Mouse (Mus musculus) liver, embryonic 14.5 days (tissue): ENCODE results near the gene Krt10. TPM values are rescaled to one million over a fixed set of nuclear protein-coding genes. Genes with fewer than 3 reads are reported as not detected.

Source experiments
- ATAC-seq: fragments of 200-750 bp; cut with Nextera tagmentation; 2 replicates; pipeline ENCODE4 v1.8.0; 2017; ENCODE audit warnings: moderate number of reproducible peaks, mild to moderate bottlenecking, moderate library complexity; ENCODE audit not compliant: insufficient read depth
- DNase-seq, 3 experiments: peaks; one replicate each; pipeline ENCODE4 v3.0.0-alpha.2; 2012 to 2013; ENCODE audit warnings: low read depth in 3 of 3, low spot score in 3 of 3
- H3K27ac ChIP-seq: fragments of 300-500 bp; sonication (generic); 2 replicates; pipeline ENCODE4 v1.5.1; 2014; ENCODE audit warnings: moderate library complexity, mild to moderate bottlenecking, control low read depth, inconsistent platforms
- H3K27me3 ChIP-seq: fragments of 300-500 bp; sonication (generic); 2 replicates; pipeline ENCODE4 v1.6.1; 2014; ENCODE audit warnings: mild to moderate bottlenecking, low read length, moderate library complexity; ENCODE audit not compliant: control insufficient read depth, insufficient read depth
- H3K36me3 ChIP-seq: fragments of 300-500 bp; sonication (generic); replicated peaks from 2 replicates; pipeline ENCODE4 v1.6.1; 2014; ENCODE audit warnings: low read depth; ENCODE audit not compliant: control insufficient read depth, insufficient read depth
- H3K4me1 ChIP-seq, 2 experiments: fragments of 200-500 bp in 1 of 2; fragments of 300-500 bp in 1 of 2; sonication (generic) in 1 of 2; replicated peaks; 2 replicates each; pipeline ENCODE4 v1.6.1; 2012 to 2014; ENCODE audit warnings: antibody characterized with exemption in 1 of 2, inconsistent platforms in 1 of 2, low read length in 1 of 2; ENCODE audit not compliant: control insufficient read depth in 2 of 2, insufficient read depth in 2 of 2
- H3K4me2 ChIP-seq: fragments of 300-500 bp; sonication (generic); 2 replicates; pipeline ENCODE4 v1.6.1; 2014; ENCODE audit warnings: low read depth, mild to moderate bottlenecking, control low read depth, moderate library complexity
- H3K4me3 ChIP-seq, 2 experiments: fragments of 200-500 bp in 1 of 2; fragments of 300-500 bp in 1 of 2; sonication (generic) in 1 of 2; 2 replicates each; pipeline ENCODE4 v1.5.1; 2012 to 2014; ENCODE audit warnings: low read depth in 2 of 2, low read length in 2 of 2, mild to moderate bottlenecking in 2 of 2, control low read depth in 1 of 2, inconsistent platforms in 1 of 2, moderate library complexity in 1 of 2; ENCODE audit not compliant: insufficient read depth in 1 of 2
- H3K9ac ChIP-seq: fragments of 300-500 bp; sonication (generic); replicated peaks from 2 replicates; pipeline ENCODE4 v1.6.1; 2014; ENCODE audit warnings: mild to moderate bottlenecking, control low read depth, moderate library complexity
- H3K9me3 ChIP-seq: fragments of 300-500 bp; sonication (generic); 2 replicates; pipeline ENCODE4 v1.6.1; 2016; ENCODE audit warnings: low read length, mixed read lengths; ENCODE audit not compliant: control insufficient read depth
- CTCF ChIP-seq: IDR thresholded peaks from 2 replicates; pipeline ENCODE4 v1.5.1; 2016; ENCODE audit warnings: antibody characterized with exemption, low read depth, control low read depth
- EP300 ChIP-seq: IDR thresholded peaks from 2 replicates; pipeline ENCODE4 v1.6.1; 2016; ENCODE audit warnings: antibody characterized with exemption, low read depth
- WGBS: fragments of 180-500 bp; shearing (Covaris S2); extraction: QIAGEN DNeasy Blood & Tissue Kit; methylation state at CpG from one replicate; pipeline ENCODE4 v1.1.7; 2014; ENCODE audit not compliant: insufficient replicate concordance; 5-methylcytosine and 5-hydroxymethylcytosine counted together
- polyA plus RNA-seq, 2 experiments: library from polyadenylated mRNA; depleted of rRNA in 1 of 2; stranded (reverse) in 1 of 2; unstranded in 1 of 2; fragments of >200 nt; fragmentation: Nextera tagmentation in 1 of 2; extraction: Ambion mirVana in 1 of 2; gene quantifications; 2 replicates each; pipeline versions ENCODE4 v1.2.1 to v1.2.3; 2012 to 2014

Gene Krt10
- polyA plus RNA-seq, 2 experiments = 1.6 to 3.2 TPM

- H3K4me2 ChIP-seq = no peak overlapping the region
- no peak for TF ChIP-seq EP300
- TF ChIP-seq CTCF = no peak
- DNase-seq (no peak), ATAC-seq (no peak)
- H3K4me3 ChIP-seq = no peak overlapping the region
- 58% methylated on average over 10 of the region's 10 CpGs for WGBS
- H3K27ac ChIP-seq = no peak overlapping the region
- H3K4me1 ChIP-seq = no peaks in the 10 kb centered on the region
- no peaks in the 10 kb centered on the region for H3K36me3 ChIP-seq
- H3K9me3 ChIP-seq = no peaks in the 10 kb centered on the region
- H3K9ac ChIP-seq = no peak overlapping the region
- no peaks in the 10 kb centered on the region for H3K27me3 ChIP-seq
Observed at GRCm38 (mm10) chr11:99406186-99406585, 17.0 kb upstream of the Krt10 start.

GRCm38 (mm10) chr11:99399956-99400549 lies 10.9 kb upstream of the Krt10 start:
- ATAC-seq (no peak), DNase-seq (no peak)
- H3K36me3 ChIP-seq = no peaks in the 10 kb centered on the region
- H3K4me3 ChIP-seq = no peak overlapping the region
- whole genome bisulfite sequencing = 67% methylated on average over 13 of the region's 13 CpGs
- H3K9ac ChIP-seq = no peak overlapping the region
- no peaks in the 10 kb centered on the region for H3K4me1 ChIP-seq
- TF ChIP-seq CTCF (no peak), EP300 (no peak)
- H3K9me3 ChIP-seq = no peaks in the 10 kb centered on the region
- H3K4me2 ChIP-seq = no peak overlapping the region
- H3K27me3 ChIP-seq = no peaks in the 10 kb centered on the region
- H3K27ac ChIP-seq = no peak overlapping the region

- Histone ChIP-seq H3K4me3 (no peak overlapping the region), H3K4me2 (no peak overlapping the region), H3K27me3 (no peaks in the 10 kb centered on the region), H3K36me3 (no peaks in the 10 kb centered on the region), H3K4me1 (no peaks in the 10 kb centered on the region), H3K27ac (no peak overlapping the region), H3K9ac (no peak overlapping the region), H3K9me3 (no peaks in the 10 kb centered on the region)
- DNase-seq (no peak), ATAC-seq (no peak)
- TF ChIP-seq EP300 = no peak
- TF ChIP-seq CTCF = no peak
- 32% methylated on average over 8 of the region's 8 CpGs for WGBS
Observed at GRCm38 (mm10) chr11:99398832-99399231, 9.7 kb upstream of the Krt10 start.

- Histone ChIP-seq H3K27me3 (no peaks in the 10 kb centered on the region), H3K27ac (no peak overlapping the region), H3K9me3 (no peaks in the 10 kb centered on the region), H3K36me3 (no peaks in the 10 kb centered on the region), H3K9ac (no peak overlapping the region), H3K4me1 (no peaks in the 10 kb centered on the region), H3K4me2 (no peak overlapping the region), H3K4me3 (no peak overlapping the region)
- ATAC-seq = no peak
- WGBS = 35% methylated on average over 3 of the region's 3 CpGs
- DNase-seq = no peak
- TF ChIP-seq EP300 = no peak
- no peak for TF ChIP-seq CTCF
Observed at GRCm38 (mm10) chr11:99398084-99398483, 8.9 kb upstream of the Krt10 start.

GRCm38 (mm10) chr11:99396661-99397060 lies 7.5 kb upstream of the Krt10 start:
- Histone ChIP-seq H3K36me3 (no peaks in the 10 kb centered on the region), H3K27me3 (no peaks in the 10 kb centered on the region), H3K9me3 (no peaks in the 10 kb centered on the region), H3K9ac (no peak overlapping the region), H3K4me2 (no peak overlapping the region), H3K4me3 (no peak overlapping the region), H3K4me1 (no peaks in the 10 kb centered on the region), H3K27ac (no peak overlapping the region)
- no peak for ATAC-seq
- no peak for DNase-seq
- TF ChIP-seq EP300 (no peak), CTCF (no peak)
- WGBS = 66% methylated on average over 2 of the region's 2 CpGs
